Mouse (Mus musculus) CH12.LX (cell line): ENCODE measurements around the gene Spp2. TPM values are rescaled to one million over a fixed set of nuclear protein-coding genes. Genes with fewer than 3 reads are reported as not detected.

Experiments
- DNase-seq: peaks from one replicate; pipeline ENCODE4 v3.0.0-alpha.2; 2013; ENCODE audit errors: extremely low read depth
- H3K27ac ChIP-seq: 2 replicates; pipeline ENCODE4 v1.5.1; 2012; ENCODE audit warnings: low read depth, mild to moderate bottlenecking, control low read depth, moderate library complexity; ENCODE audit not compliant: insufficient read depth
- H3K27me3 ChIP-seq: replicated peaks from 2 replicates; pipeline ENCODE3; 2012; ENCODE audit warnings: inconsistent platforms
- H3K36me3 ChIP-seq, 2 experiments: replicated peaks in 1 of 2; 2 replicates each; pipeline versions ENCODE3 to v1.6.1; 2012; ENCODE audit warnings: inconsistent platforms in 1 of 2, low read length in 1 of 2, mild to moderate bottlenecking in 1 of 2, mixed read lengths in 1 of 2, moderate library complexity in 1 of 2; ENCODE audit not compliant: control insufficient read depth in 1 of 2, insufficient read depth in 1 of 2
- H3K4me1 ChIP-seq, 2 experiments: 2 replicates each; pipeline ENCODE4 v1.6.1; 2012; ENCODE audit warnings: inconsistent platforms in 1 of 2, moderate library complexity in 1 of 2; ENCODE audit not compliant: insufficient read depth in 2 of 2, control insufficient read depth in 1 of 2
- H3K4me2 ChIP-seq: 2 replicates; pipeline ENCODE4 v1.6.1; 2012; ENCODE audit warnings: low read depth, mild to moderate bottlenecking, control low read depth; ENCODE audit not compliant: poor library complexity, insufficient read depth, severe bottlenecking
- H3K4me3 ChIP-seq, 3 experiments: fragments of 150-350 bp in 1 of 3; sonication (generic) in 1 of 3; replicated peaks in 1 of 3; 2 replicates each; pipeline versions ENCODE3 to v1.5.1; 2011 to 2012; ENCODE audit warnings: low read depth in 2 of 3, low read length in 2 of 3, mild to moderate bottlenecking in 2 of 3, moderate library complexity in 2 of 3, control low read depth in 1 of 3, improper control_type of control experiment in 1 of 3, inconsistent platforms in 1 of 3, mixed read lengths in 1 of 3; ENCODE audit not compliant: poor library complexity in 1 of 3
- H3K79me2 ChIP-seq: replicated peaks from 2 replicates; pipeline ENCODE4 v1.6.1; 2012; ENCODE audit warnings: mild to moderate bottlenecking, moderate library complexity; ENCODE audit not compliant: control insufficient read depth, poor library complexity, insufficient read depth, severe bottlenecking; ENCODE audit errors: extremely low read depth
- H3K9ac ChIP-seq: 2 replicates; pipeline ENCODE4 v1.6.1; 2012; ENCODE audit warnings: low read depth, mild to moderate bottlenecking, control low read depth, moderate library complexity; ENCODE audit not compliant: insufficient read depth
- H3K9me3 ChIP-seq: replicated peaks from 2 replicates; pipeline ENCODE3; 2012; ENCODE audit warnings: low read length, inconsistent platforms, mixed read lengths
- BHLHE40 ChIP-seq: IDR thresholded peaks from 2 replicates; pipeline ENCODE4 v1.6.1; 2011; ENCODE audit warnings: mild to moderate bottlenecking, low read depth, low read length, improper control_type of control experiment
- CHD2 ChIP-seq: IDR thresholded peaks from 2 replicates; pipeline ENCODE4 v1.6.1; 2011; ENCODE audit warnings: low read length, improper control_type of control experiment
- EP300 ChIP-seq: IDR thresholded peaks from 2 replicates; pipeline ENCODE4 v1.6.1; 2011; ENCODE audit warnings: low read length, improper control_type of control experiment
- ETS1 ChIP-seq: conservative IDR thresholded peaks from 2 replicates; pipeline ENCODE4 v1.6.1; 2012; ENCODE audit warnings: low read depth, mild to moderate bottlenecking, inconsistent platforms, low read length, improper control_type of control experiment, moderate library complexity
- IRF4 ChIP-seq: IDR thresholded peaks from 2 replicates; pipeline ENCODE4 v1.6.1; 2014; ENCODE audit warnings: low read depth, mild to moderate bottlenecking, inconsistent platforms, low read length, improper control_type of control experiment
- JUN ChIP-seq: IDR thresholded peaks from 2 replicates; pipeline ENCODE4 v1.6.1; 2011; ENCODE audit warnings: low read depth, mild to moderate bottlenecking, low read length, improper control_type of control experiment, moderate library complexity; ENCODE audit not compliant: insufficient read depth
- JUND ChIP-seq: conservative IDR thresholded peaks from 2 replicates; pipeline ENCODE4 v1.6.1; 2011; ENCODE audit warnings: low read depth, low read length, improper control_type of control experiment
- KAT2A ChIP-seq: IDR thresholded peaks from 2 replicates; pipeline ENCODE4 v1.6.1; 2012; ENCODE audit warnings: low read length, improper control_type of control experiment, inconsistent platforms; ENCODE audit not compliant: insufficient replicate concordance
- MAFK ChIP-seq: IDR thresholded peaks from 2 replicates; pipeline ENCODE4 v1.6.1; 2011; ENCODE audit warnings: low read length, improper control_type of control experiment; ENCODE audit not compliant: insufficient replicate concordance
- MAX ChIP-seq: IDR thresholded peaks from 2 replicates; pipeline ENCODE4 v1.6.1; 2011; ENCODE audit warnings: low read length, improper control_type of control experiment
- MAZ ChIP-seq: IDR thresholded peaks from 2 replicates; pipeline ENCODE4 v1.6.1; 2012; ENCODE audit warnings: low read depth, mild to moderate bottlenecking, inconsistent platforms, low read length, improper control_type of control experiment, moderate library complexity
- MEF2A ChIP-seq: IDR thresholded peaks from 2 replicates; pipeline ENCODE4 v1.6.1; 2014; ENCODE audit warnings: low read depth, mild to moderate bottlenecking, inconsistent platforms, low read length, improper control_type of control experiment, borderline replicate concordance
- MXI1 ChIP-seq: IDR thresholded peaks from 2 replicates; pipeline ENCODE4 v1.6.1; 2011; ENCODE audit warnings: mild to moderate bottlenecking, low read depth, low read length, improper control_type of control experiment
- NELFE ChIP-seq: IDR thresholded peaks from 2 replicates; pipeline ENCODE4 v1.6.1; 2011; ENCODE audit warnings: low read depth, low read length, improper control_type of control experiment
- NRF1 ChIP-seq: IDR thresholded peaks from 2 replicates; pipeline ENCODE4 v1.6.1; 2014; ENCODE audit warnings: low read depth, mild to moderate bottlenecking, inconsistent platforms, low read length, improper control_type of control experiment, moderate library complexity
- PAX5 ChIP-seq: IDR thresholded peaks from 2 replicates; pipeline ENCODE4 v1.6.1; 2012; ENCODE audit warnings: low read length, inconsistent platforms, mixed read lengths
- POLR2AphosphoS2 ChIP-seq: IDR thresholded peaks from 2 replicates; pipeline ENCODE4 v1.6.1; 2011; ENCODE audit warnings: low read depth, low read length, improper control_type of control experiment
- RCOR1 ChIP-seq: conservative IDR thresholded peaks from 2 replicates; pipeline ENCODE4 v1.6.1; 2012; ENCODE audit warnings: low read depth, mild to moderate bottlenecking, inconsistent platforms, low read length, improper control_type of control experiment
- SMC3 ChIP-seq: IDR thresholded peaks from 2 replicates; pipeline ENCODE4 v1.6.1; 2011; ENCODE audit warnings: low read depth, low read length, improper control_type of control experiment
- TCF12 ChIP-seq: IDR thresholded peaks from 2 replicates; pipeline ENCODE4 v1.6.1; 2014; ENCODE audit warnings: low read depth, mild to moderate bottlenecking, inconsistent platforms, low read length, improper control_type of control experiment
- UBTF ChIP-seq: IDR thresholded peaks from 2 replicates; pipeline ENCODE4 v1.6.1; 2012; ENCODE audit warnings: low read depth, mild to moderate bottlenecking, inconsistent platforms, low read length, improper control_type of control experiment, moderate library complexity
- USF1 ChIP-seq: IDR thresholded peaks from 2 replicates; pipeline ENCODE4 v1.6.1; 2014; ENCODE audit warnings: low read depth, mild to moderate bottlenecking, inconsistent platforms, low read length, improper control_type of control experiment
- USF2 ChIP-seq: conservative IDR thresholded peaks from 2 replicates; pipeline ENCODE4 v1.6.1; 2011; ENCODE audit warnings: low read depth, low read length, improper control_type of control experiment
- ZC3H11A ChIP-seq: IDR thresholded peaks from 2 replicates; pipeline ENCODE4 v1.6.1; 2012; ENCODE audit warnings: low read depth, mild to moderate bottlenecking, inconsistent platforms, low read length, improper control_type of control experiment
- ZKSCAN1 ChIP-seq: IDR thresholded peaks from 2 replicates; pipeline ENCODE4 v1.6.1; 2012; ENCODE audit warnings: low read depth, inconsistent platforms, low read length, improper control_type of control experiment, borderline replicate concordance
- ZMIZ1 ChIP-seq: IDR thresholded peaks from 2 replicates; pipeline ENCODE4 v1.6.1; 2012; ENCODE audit warnings: low read depth, mild to moderate bottlenecking, inconsistent platforms, low read length, improper control_type of control experiment
- dilution Hi-C: fragments of 300-500 bp; cut with MboI; formaldehyde crosslinking; loops from 2 replicates; pipeline ENCODE4 v1.14.3; 2020; ENCODE audit warnings: low sequenced_read_pairs; ENCODE audit not compliant: extremely low pct_unique_long_range_greater_than_20kb, extremely low pct_ligation_motif_present
- in situ Hi-C: fragments of 300-500 bp; cut with MboI; formaldehyde crosslinking; loops from 3 replicates; pipeline ENCODE4 v1.14.3; 2019; ENCODE audit warnings: low sequenced_read_pairs, low pct_ligation_motif_present, low pct_unique_long_range_greater_than_20kb, mixed read lengths
- polyA plus RNA-seq: library from polyadenylated mRNA; unstranded; fragments of >175 nt; gene quantifications from 2 replicates; pipeline ENCODE4 v1.2.1, GENCODE M21; 2012; ENCODE audit warnings: low read depth; ENCODE audit not compliant: insufficient read length
- total RNA-seq, 2 experiments: library from RNA; depleted of rRNA; stranded (reverse); fragments of 300-350 nt in 1 of 2; fragments of >200 nt in 1 of 2; gene quantifications; 2 replicates each; pipeline ENCODE4 v1.2.3; 2012 to 2014

The Spp2 gene
- total and polyA plus RNA-seq, 3 experiments: not detected

- no peak for TF ChIP-seq USF1
- TF ChIP-seq CHD2: no peak
- no peak for TF ChIP-seq UBTF
- TF ChIP-seq NELFE: no peak
- no peak for TF ChIP-seq MAX
- TF ChIP-seq ZMIZ1: no peak
- TF ChIP-seq MAFK: no peak
- TF ChIP-seq MAZ: no peak
- no peak for TF ChIP-seq JUND
- no peak for TF ChIP-seq MXI1
- TF ChIP-seq BHLHE40: no peak
- Histone ChIP-seq H3K9ac (no peak overlapping the region), H3K36me3 (no peaks in the 10 kb centered on the region), H3K4me1 (0 out of 4 replicates have a peak, but pooled peaks cover 0 to 3% of the 10 kb centered on the region in 2 experiments), H3K27me3 (peaks cover 9% of the 10 kb centered on the region), H3K9me3 (no peaks in the 10 kb centered on the region), H3K4me3 (no peak overlapping the region), H3K27ac (no peak overlapping the region), H3K79me2 (no peaks in the 10 kb centered on the region), H3K4me2 (no peak overlapping the region)
- DNase-seq: no peak
- dilution Hi-C loops: no loop called here
- in situ Hi-C loops: no loop called here
These were observed 48.6 kb upstream of the Spp2 start for GRCm38 (mm10) chr1:88358102-88358654.

- DNase-seq: no peak
- dilution Hi-C loops: no loop called here
- no peaks in the 10 kb centered on the region for H3K79me2 ChIP-seq
- 0 out of 4 replicates have a peak, but pooled peaks cover 0 to 3% of the 10 kb centered on the region in 2 experiments for H3K4me1 ChIP-seq
- in situ Hi-C loops: no loop called here
- TF ChIP-seq EP300: no peak
- no peak for TF ChIP-seq ZKSCAN1
- TF ChIP-seq NRF1: no peak
- TF ChIP-seq POLR2AphosphoS2: no peak
- TF ChIP-seq ZMIZ1: no peak
- no peak for TF ChIP-seq JUN
- no peak for TF ChIP-seq CHD2
- TF ChIP-seq SMC3: no peak
- TF ChIP-seq ZC3H11A: no peak
- TF ChIP-seq USF2: no peak
- no peak for TF ChIP-seq MEF2A
- TF ChIP-seq UBTF: no peak
- no peak for TF ChIP-seq MAX
- TF ChIP-seq TCF12: no peak
- no peak for TF ChIP-seq IRF4
- no peak for TF ChIP-seq KAT2A
- no peak for TF ChIP-seq ETS1
- TF ChIP-seq RCOR1: no peak
- no peak for TF ChIP-seq PAX5
- TF ChIP-seq JUND: no peak
- no peaks in the 10 kb centered on the region for H3K9me3 ChIP-seq
- peaks cover 1% of the 10 kb centered on the region for H3K27me3 ChIP-seq
- no peak overlapping the region for H3K4me3 ChIP-seq
- H3K4me2 ChIP-seq: no peak overlapping the region
- no peak overlapping the region for H3K9ac ChIP-seq
- no peaks in the 10 kb centered on the region for H3K36me3 ChIP-seq
- no peak overlapping the region for H3K27ac ChIP-seq
These were observed 45.7 kb upstream of the Spp2 start for GRCm38 (mm10) chr1:88361085-88361484.
